Mouse (Mus musculus) c-Kit-positive CD71-positive TER-119-negative erythroid progenitor cells, embryonic 14.5 days (primary cell): ENCODE measurements around the gene Pnpla2.

Experiments used
- DNase-seq: peaks from one replicate; pipeline ENCODE4 v3.0.0-alpha.2; 2013; ENCODE audit warnings: low read depth

The Pnpla2 gene

GRCm38 (mm10) chr7:141484186-141485120 is 29.5 kb downstream of the Pnpla2 start:
- DNase-seq = no peak

GRCm38 (mm10) chr7:141485186-141485585 is 30.2 kb downstream of the Pnpla2 start:
- DNase-seq = no peak

- no peak for DNase-seq
Measured at GRCm38 (mm10) chr7:141485606-141486005, 30.6 kb downstream of the Pnpla2 start.

GRCm38 (mm10) chr7:141486239-141486638 is 31.2 kb downstream of the Pnpla2 start:
- no peak for DNase-seq

- no peak for DNase-seq
Measured at GRCm38 (mm10) chr7:141487141-141487540, 32.1 kb downstream of the Pnpla2 start.

- DNase-seq = no peak
Measured at GRCm38 (mm10) chr7:141491151-141491550, 36.2 kb downstream of the Pnpla2 start.

- DNase-seq = no peak
Measured at GRCm38 (mm10) chr7:141492738-141493137, 37.7 kb downstream of the Pnpla2 start.

GRCm38 (mm10) chr7:141493729-141494128 is 38.7 kb downstream of the Pnpla2 start:
- DNase-seq = no peak

- DNase-seq = no peak
Measured at GRCm38 (mm10) chr7:141495379-141495778, 40.4 kb downstream of the Pnpla2 start.

- no peak for DNase-seq
Measured at GRCm38 (mm10) chr7:141495940-141496339, 40.9 kb downstream of the Pnpla2 start.

GRCm38 (mm10) chr7:141497600-141497999 is 42.6 kb downstream of the Pnpla2 start:
- DNase-seq = no peak

GRCm38 (mm10) chr7:141501820-141502555 is 47.0 kb downstream of the Pnpla2 start:
- no peak for DNase-seq

- no peak for DNase-seq
Measured at GRCm38 (mm10) chr7:141502556-141502905, 47.5 kb downstream of the Pnpla2 start.

- no peak for DNase-seq
Measured at GRCm38 (mm10) chr7:141506278-141506677, 51.3 kb downstream of the Pnpla2 start.

GRCm38 (mm10) chr7:141508160-141508559 is 53.2 kb downstream of the Pnpla2 start:
- DNase-seq = no peak

GRCm38 (mm10) chr7:141510196-141510595 is 55.2 kb downstream of the Pnpla2 start:
- no peak for DNase-seq
